Mouse (Mus musculus): ENCODE results near the gene D17H6S53E. TPM values are rescaled to one million over a fixed set of nuclear protein-coding genes. Genes with fewer than 3 reads are reported as not detected.
A peak's percentile ranks its signal among the peaks of the same experiment; 100 is the strongest.
"Not testable (repeated sequence)": the region's sequence is repeated elsewhere in the genome, so short reads cannot be mapped to it uniquely, and the experiment has no call there.

The D17H6S53E gene
- polyA plus RNA-seq, 1 experiment from 2014 or later: 8.6 TPM

DNA sequence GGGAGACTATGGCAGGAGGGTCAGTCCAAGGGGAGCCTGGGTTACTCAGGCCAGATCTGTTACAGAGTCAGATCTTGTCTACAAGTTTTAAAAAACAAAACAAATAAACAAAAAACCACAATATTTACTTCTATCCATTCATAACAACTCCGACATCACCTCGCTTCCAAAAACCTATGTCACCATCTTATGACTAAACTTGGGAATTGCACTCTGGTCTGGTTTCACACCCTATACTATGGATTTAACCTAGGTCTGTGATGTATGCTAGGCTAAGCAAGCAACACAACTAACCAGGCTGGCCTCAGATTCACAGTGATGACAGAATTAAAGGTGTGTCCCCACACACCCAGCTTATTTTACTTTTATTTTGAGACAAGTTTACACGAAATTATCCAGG is 19.7 kb upstream of the D17H6S53E start:
- DNase-seq (ENCODE audit: low spot score) (no peak), ATAC-seq (replicated peaks; ENCODE audit: low FRiP score) (no peak)
- WGBS: 71% methylated on average over 3 of the region's 3 CpGs
- Histone ChIP-seq H3K27me3 (ENCODE audit: control insufficient read depth, insufficient read depth, low read length) (no peaks in the 10 kb centered on the region), H3K9me3 (ENCODE audit: control insufficient read depth, low read length) (no peaks in the 10 kb centered on the region), H3K4me3 (ENCODE audit: low read depth, low read length) (no peak overlapping the region), H3K4me1 (replicated peaks; ENCODE audit: control insufficient read depth, insufficient read depth, low read length) (no peaks in the 10 kb centered on the region), H3K9ac (ENCODE audit: low read length) (peak overlapping the region; percentile 53; the same call in 1 of the 2 replicates), H3K4me2 (ENCODE audit: low read depth, low read length, severe bottlenecking) (peak overlapping the region; percentile 33; the same call in 1 of the 2 replicates), H3K36me3 (ENCODE audit: control insufficient read depth, insufficient read depth, low read length) (peaks cover 7% of the 10 kb centered on the region), H3K27ac (ENCODE audit: low read depth, low read length) (no peak overlapping the region)

DNA sequence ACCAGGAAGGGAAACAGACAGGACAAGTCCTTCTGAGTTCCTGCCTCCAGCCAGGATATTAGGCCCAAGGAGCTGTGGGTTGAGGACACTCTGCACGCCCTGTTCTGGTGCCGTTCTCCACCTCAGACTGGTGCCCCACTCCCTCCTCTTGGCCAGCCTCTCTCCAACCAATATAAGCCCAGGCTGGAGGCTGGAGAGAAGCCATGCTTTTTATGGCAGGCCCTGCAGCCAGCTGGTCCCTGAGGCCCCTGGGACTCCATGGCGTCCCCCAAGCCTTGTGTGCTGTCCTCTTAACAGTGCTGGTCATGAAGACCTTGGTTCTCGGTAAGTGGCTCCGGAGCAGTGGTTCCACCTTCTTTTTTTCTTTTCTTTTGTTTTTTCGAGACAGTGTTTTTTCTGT is 18.1 kb upstream of the D17H6S53E start, which contains the start of gene Ly6g5c:
Gene Ly6g5c, plus strand, starts transcription at position 183 of the 400 bp plus-strand sequence.
- H3K9ac ChIP-seq (ENCODE audit: low read length): no peak within 1 kb of the TSS
- H3K27ac ChIP-seq (ENCODE audit: low read depth, low read length): no peak within 1 kb of the TSS
- no peaks in the 10 kb centered on the region for H3K9me3 ChIP-seq (ENCODE audit: control insufficient read depth, low read length)
- no peaks in the 10 kb centered on the region; the same call in 1 of the 2 replicates for H3K36me3 ChIP-seq (ENCODE audit: control insufficient read depth, insufficient read depth, low read length)
- 90% methylated on average over 6 of the region's 6 CpGs for WGBS
- H3K4me2 ChIP-seq (ENCODE audit: low read depth, low read length, severe bottlenecking): no peak within 1 kb of the TSS
- no peaks in the 10 kb centered on the region for H3K27me3 ChIP-seq (ENCODE audit: control insufficient read depth, insufficient read depth, low read length)
- no peak within 1 kb of the TSS for H3K4me3 ChIP-seq (ENCODE audit: low read depth, low read length)
- DNase-seq (ENCODE audit: low spot score): no peak
- no peaks in the 10 kb centered on the region for H3K4me1 ChIP-seq (replicated peaks; ENCODE audit: control insufficient read depth, insufficient read depth, low read length)
- no peak for ATAC-seq (replicated peaks; ENCODE audit: low FRiP score)

DNA sequence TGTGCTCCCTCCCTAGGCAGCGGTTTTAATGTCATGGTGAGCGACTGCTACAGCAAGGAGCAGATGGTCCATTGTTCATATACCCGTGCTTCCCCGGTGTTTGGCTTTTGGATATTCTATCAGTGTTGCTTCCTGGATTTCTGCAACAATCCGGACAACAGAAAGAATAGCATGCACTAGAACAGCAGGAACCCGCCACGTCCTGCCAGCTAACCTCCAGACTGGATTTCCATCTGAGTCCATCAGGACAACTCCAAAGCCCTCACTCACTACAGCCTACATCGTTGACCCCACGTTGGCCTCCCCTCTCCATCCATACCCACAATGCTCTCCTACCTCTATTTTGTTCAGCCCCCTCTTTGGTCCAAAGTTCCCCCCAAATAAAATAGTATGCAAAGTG is 14.4 kb upstream of the D17H6S53E start:
- Histone ChIP-seq H3K27me3 (ENCODE audit: control insufficient read depth, insufficient read depth, low read length) (no peaks in the 10 kb centered on the region), H3K9ac (ENCODE audit: low read length) (no peak overlapping the region), H3K4me3 (ENCODE audit: low read depth, low read length) (no peak overlapping the region), H3K4me2 (ENCODE audit: low read depth, low read length, severe bottlenecking) (no peak overlapping the region), H3K36me3 (ENCODE audit: control insufficient read depth, insufficient read depth, low read length) (peaks cover 6% of the 10 kb centered on the region; the same call in 1 of the 2 replicates), H3K4me1 (replicated peaks; ENCODE audit: control insufficient read depth, insufficient read depth, low read length) (no peaks in the 10 kb centered on the region), H3K9me3 (ENCODE audit: control insufficient read depth, low read length) (no peaks in the 10 kb centered on the region), H3K27ac (ENCODE audit: low read depth, low read length) (no peak overlapping the region)
- DNase-seq (ENCODE audit: low spot score) (no peak), ATAC-seq (replicated peaks; ENCODE audit: low FRiP score) (no peak)
- WGBS: 79% methylated on average over 9 of the region's 9 CpGs

DNA sequence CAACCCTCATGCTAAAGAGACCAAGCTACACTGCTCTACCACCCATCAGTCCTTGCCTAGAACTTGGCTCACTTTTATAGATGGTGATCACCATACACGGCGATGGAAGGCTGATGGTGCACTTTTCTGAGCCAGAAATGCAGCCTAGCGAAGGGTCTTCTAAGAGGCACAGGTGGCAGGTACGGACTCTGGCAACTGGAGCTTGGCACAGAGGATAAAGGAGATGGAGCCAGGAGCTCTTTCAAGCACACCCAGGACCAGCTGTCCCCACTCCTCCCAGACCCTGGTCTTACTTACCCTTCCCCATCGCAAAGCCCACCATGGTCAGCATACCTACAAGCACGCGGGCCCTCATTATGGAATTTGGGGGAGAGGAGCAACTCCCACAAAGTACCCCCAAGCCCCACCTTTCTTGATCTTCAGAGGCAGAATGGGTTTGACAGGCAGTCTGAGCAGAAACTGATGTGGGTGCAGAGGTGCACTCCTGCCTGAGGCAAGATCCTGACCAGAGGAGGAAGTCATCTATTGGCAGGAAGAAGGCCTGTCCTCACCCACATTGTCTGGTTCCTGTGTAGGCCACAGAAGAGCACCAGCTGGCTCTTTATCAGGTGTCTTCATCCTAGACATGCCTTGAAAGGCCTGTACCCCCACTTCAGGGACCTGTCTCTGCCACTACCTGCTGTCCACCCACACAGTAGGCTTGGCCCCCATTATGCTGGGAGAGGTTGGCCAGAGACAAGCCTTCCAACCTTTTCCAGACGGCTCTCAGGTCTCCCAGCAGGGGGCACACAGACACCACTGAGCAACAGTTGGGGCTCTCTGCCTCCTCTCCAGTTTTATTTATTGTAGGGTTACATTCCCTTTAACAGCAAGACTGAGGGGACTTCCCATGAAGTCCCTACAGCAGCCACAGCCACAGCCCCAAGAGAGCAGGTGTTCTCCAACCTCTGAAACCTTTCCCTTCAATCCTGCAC is 10.8 kb upstream of the D17H6S53E start, which contains the start of gene Ly6g5b:
Gene Ly6g5b, minus strand, starts transcription at position 383 of the 974 bp plus-strand sequence.
- no peak for DNase-seq (ENCODE audit: low spot score)
- H3K4me3 ChIP-seq (ENCODE audit: low read depth, low read length): no peak within 1 kb of the TSS
- ATAC-seq (replicated peaks; ENCODE audit: low FRiP score): no peak
- peaks cover 16% of the 10 kb centered on the region; the same call in 1 of the 2 replicates for H3K36me3 ChIP-seq (ENCODE audit: control insufficient read depth, insufficient read depth, low read length)
- H3K4me2 ChIP-seq (ENCODE audit: low read depth, low read length, severe bottlenecking): no peak within 1 kb of the TSS
- peaks cover 3% of the 10 kb centered on the region; the same call in 1 of the 2 replicates for H3K4me1 ChIP-seq (replicated peaks; ENCODE audit: control insufficient read depth, insufficient read depth, low read length)
- H3K9ac ChIP-seq (ENCODE audit: low read length): no peak within 1 kb of the TSS
- no peaks in the 10 kb centered on the region for H3K9me3 ChIP-seq (ENCODE audit: control insufficient read depth, low read length)
- H3K27ac ChIP-seq (ENCODE audit: low read depth, low read length): no peak within 1 kb of the TSS
- 92% methylated on average over 8 of the region's 8 CpGs for WGBS
- H3K27me3 ChIP-seq (ENCODE audit: control insufficient read depth, insufficient read depth, low read length): no peaks in the 10 kb centered on the region

DNA sequence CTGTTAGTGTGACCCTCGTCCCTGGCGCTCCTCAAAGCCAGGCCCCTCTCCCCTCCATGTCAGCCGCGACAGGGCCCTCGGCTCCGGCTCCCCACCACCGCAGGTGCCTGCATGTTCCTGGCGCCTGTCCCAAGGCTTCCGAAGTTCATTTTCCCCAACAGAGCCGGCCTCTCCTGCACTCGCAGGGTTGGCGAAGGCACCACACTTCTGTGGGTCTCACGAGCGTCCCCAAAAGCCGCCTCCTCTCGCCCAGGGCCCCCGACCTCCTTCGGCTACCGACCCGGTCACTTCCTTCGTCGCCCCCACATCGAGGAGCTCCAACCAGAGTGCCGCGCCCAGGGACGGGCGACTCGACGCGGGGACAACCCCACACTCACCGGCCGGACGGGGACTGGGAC is 5.4 kb upstream of the D17H6S53E start:
- Histone ChIP-seq H3K4me3 (ENCODE audit: low read depth, low read length) (peak overlapping the region; percentile 81), H3K9me3 (ENCODE audit: control insufficient read depth, low read length) (no peaks in the 10 kb centered on the region), H3K36me3 (ENCODE audit: control insufficient read depth, insufficient read depth, low read length) (peaks cover 13% of the 10 kb centered on the region; the same call in 1 of the 2 replicates), H3K27ac (ENCODE audit: low read depth, low read length) (no peak overlapping the region), H3K4me2 (ENCODE audit: low read depth, low read length, severe bottlenecking) (peak overlapping the region; percentile 98), H3K4me1 (replicated peaks; ENCODE audit: control insufficient read depth, insufficient read depth, low read length) (peaks cover 8% of the 10 kb centered on the region; the same call in 1 of the 2 replicates), H3K27me3 (ENCODE audit: control insufficient read depth, insufficient read depth, low read length) (no peaks in the 10 kb centered on the region), H3K9ac (ENCODE audit: low read length) (peak overlapping the region; percentile 88)
- ATAC-seq (replicated peaks; ENCODE audit: low FRiP score): no peak
- WGBS: under 1% methylated on average over 33 of the region's 33 CpGs
- no peak for DNase-seq (ENCODE audit: low spot score)

DNA sequence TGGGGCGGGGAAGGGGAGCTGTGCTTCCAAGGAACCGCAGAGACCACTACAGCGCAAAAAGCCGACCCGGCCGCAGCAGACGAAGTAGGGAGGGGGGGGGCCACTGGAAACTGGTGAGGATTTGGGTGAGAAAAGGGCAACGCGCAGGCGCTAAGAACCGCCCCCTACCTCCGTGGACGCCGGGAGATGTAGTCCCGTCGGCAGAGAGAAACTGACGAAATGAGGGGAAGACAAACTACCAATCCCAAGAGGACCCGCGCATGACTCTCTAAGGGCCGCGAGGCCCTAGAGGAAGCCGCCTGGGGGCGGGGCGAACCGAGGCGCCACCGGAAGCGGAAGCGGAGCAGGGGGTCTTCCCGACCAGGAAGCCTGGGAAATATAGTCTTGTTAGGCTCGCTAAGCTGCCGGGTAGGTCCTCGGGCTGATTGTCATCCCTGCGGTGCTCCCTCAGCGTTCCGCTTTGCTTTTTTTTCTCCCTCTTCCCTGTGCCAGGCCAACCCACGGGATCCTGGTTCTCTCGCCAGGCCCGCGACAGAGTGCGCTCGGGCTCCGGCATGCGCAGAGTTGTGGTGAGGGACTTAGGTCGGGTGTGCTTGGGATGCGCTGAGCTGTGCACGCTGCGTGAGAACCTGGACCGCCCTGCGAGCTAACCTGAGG is 4.9 kb upstream of the D17H6S53E start, which contains the start of gene Gpank1:
Gene Gpank1, plus strand, starts transcription at position 313 of the 657 bp plus-strand sequence.
- Histone ChIP-seq H3K4me1 (replicated peaks; ENCODE audit: control insufficient read depth, insufficient read depth, low read length) (peaks cover 8% of the 10 kb centered on the region; the same call in 1 of the 2 replicates), H3K27ac (ENCODE audit: low read depth, low read length) (peak within 1 kb of the TSS; percentile 90), H3K4me2 (ENCODE audit: low read depth, low read length, severe bottlenecking) (peak within 1 kb of the TSS; percentile 98), H3K9ac (ENCODE audit: low read length) (peak within 1 kb of the TSS; percentile 88), H3K9me3 (ENCODE audit: control insufficient read depth, low read length) (no peaks in the 10 kb centered on the region), H3K36me3 (ENCODE audit: control insufficient read depth, insufficient read depth, low read length) (peaks cover 10% of the 10 kb centered on the region; the same call in 1 of the 2 replicates), H3K27me3 (ENCODE audit: control insufficient read depth, insufficient read depth, low read length) (no peaks in the 10 kb centered on the region), H3K4me3 (ENCODE audit: low read depth, low read length) (peak within 1 kb of the TSS; percentile 81)
- DNase-seq (ENCODE audit: low spot score) (peak; percentile 98), ATAC-seq (replicated peaks; ENCODE audit: low FRiP score) (peak; percentile 92)
- under 1% methylated on average over 50 of the region's 50 CpGs for WGBS

DNA sequence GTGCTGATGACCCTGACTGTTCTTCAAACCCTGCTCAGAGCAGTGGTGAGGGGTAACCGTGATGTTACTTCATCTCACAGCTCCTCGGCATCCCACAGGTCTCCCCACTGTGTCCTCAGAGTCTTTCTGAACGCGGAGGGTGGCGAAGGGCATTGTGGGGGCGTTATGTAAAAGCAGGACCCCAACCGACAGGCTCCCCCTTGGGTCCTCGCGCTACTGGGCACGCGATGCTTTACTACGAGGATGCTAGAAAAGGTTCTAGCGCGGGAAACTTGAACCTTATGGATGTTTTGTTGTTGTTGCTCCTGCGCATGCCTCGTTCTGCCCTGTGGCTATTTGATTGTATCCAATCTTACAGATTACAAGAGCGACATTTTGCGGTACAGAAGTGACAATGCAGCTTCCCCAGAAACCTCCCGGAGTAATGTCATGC is 4.3 kb upstream of the D17H6S53E start, which contains the start of gene Csnk2b:
Gene Csnk2b, minus strand, starts transcription at position 183 of the 433 bp plus-strand sequence.
- peak; percentile 69 for DNase-seq (ENCODE audit: low spot score)
- WGBS: under 1% methylated on average over 19 of the region's 19 CpGs
- peaks cover 9% of the 10 kb centered on the region; the same call in 1 of the 2 replicates for H3K36me3 ChIP-seq (ENCODE audit: control insufficient read depth, insufficient read depth, low read length)

DNA sequence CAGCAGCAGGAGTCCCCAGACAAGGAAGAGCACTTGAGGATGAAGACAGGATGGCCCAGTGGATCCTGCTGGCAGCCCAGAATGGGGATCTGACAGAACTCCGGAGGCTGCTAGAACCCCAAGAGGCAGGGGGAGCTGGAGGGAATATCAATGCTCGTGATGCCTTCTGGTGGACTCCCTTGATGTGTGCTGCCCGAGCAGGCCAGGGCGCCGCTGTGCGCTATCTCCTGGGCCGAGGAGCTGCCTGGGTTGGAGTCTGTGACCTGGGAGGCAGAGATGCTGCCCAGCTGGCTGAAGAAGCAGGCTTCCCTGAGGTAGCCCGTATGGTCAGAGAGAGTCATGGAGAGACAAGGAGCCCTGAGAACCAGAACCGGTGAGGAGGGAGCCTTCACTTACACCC is 2.9 kb upstream of the D17H6S53E start:
- H3K4me2 ChIP-seq (ENCODE audit: low read depth, low read length, severe bottlenecking); ATAC-seq (replicated peaks; ENCODE audit: low FRiP score); H3K36me3 ChIP-seq (ENCODE audit: control insufficient read depth, insufficient read depth, low read length); DNase-seq (ENCODE audit: low spot score); H3K27me3 ChIP-seq (ENCODE audit: control insufficient read depth, insufficient read depth, low read length); H3K9ac ChIP-seq (ENCODE audit: low read length); H3K4me3 ChIP-seq (ENCODE audit: low read depth, low read length); H3K27ac ChIP-seq (ENCODE audit: low read depth, low read length); H3K9me3 ChIP-seq (ENCODE audit: control insufficient read depth, low read length): not testable (repeated sequence)
- H3K4me1 ChIP-seq (replicated peaks; ENCODE audit: control insufficient read depth, insufficient read depth, low read length): peaks cover 15% of the 10 kb centered on the region; the same call in 1 of the 2 replicates
- 89% methylated on average over 9 of the region's 9 CpGs for WGBS

More for the DNA sequence above, 4.3 kb upstream of the D17H6S53E start, which contains the start of gene Csnk2b:
- peak within 1 kb of the TSS; percentile 88 for H3K9ac ChIP-seq (ENCODE audit: low read length)
- H3K9me3 ChIP-seq (ENCODE audit: control insufficient read depth, low read length): no peaks in the 10 kb centered on the region
- H3K4me2 ChIP-seq (ENCODE audit: low read depth, low read length, severe bottlenecking): peak within 1 kb of the TSS; percentile 98
- H3K27ac ChIP-seq (ENCODE audit: low read depth, low read length): peak within 1 kb of the TSS; percentile 90
- peaks cover 13% of the 10 kb centered on the region; the same call in 1 of the 2 replicates for H3K4me1 ChIP-seq (replicated peaks; ENCODE audit: control insufficient read depth, insufficient read depth, low read length)
- peak within 1 kb of the TSS; percentile 81 for H3K4me3 ChIP-seq (ENCODE audit: low read depth, low read length)
- ATAC-seq (replicated peaks; ENCODE audit: low FRiP score): no peak
- H3K27me3 ChIP-seq (ENCODE audit: control insufficient read depth, insufficient read depth, low read length): no peaks in the 10 kb centered on the region

Measured in forebrain, embryonic 11.5 days (tissue).